In the genomic region with DNA sequence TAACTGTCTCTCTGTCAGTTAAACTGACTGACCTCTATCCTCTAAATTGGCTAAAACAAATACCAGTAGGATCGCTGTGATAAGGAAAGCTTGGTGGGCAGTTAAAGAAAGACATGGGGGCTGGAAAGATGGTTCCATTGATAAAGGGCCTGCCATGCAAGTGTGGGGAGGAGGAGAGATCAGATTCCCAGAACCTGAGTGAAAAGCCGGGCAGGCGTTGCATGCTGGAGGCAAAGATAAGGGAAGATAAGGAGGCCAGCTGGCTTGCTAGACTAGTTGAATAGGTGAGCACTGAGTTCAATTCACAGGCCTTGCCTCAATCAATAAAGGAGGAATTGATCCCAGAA, we compare ENCODE assay signal across 18 mouse cellular contexts.
DNase-seq lines count a peak whose midpoint lies in the region; ATAC-seq and TF ChIP-seq lines count a peak whose summit lies in the region.
"Had no signal": no experiment of that assay in that cellular context is flagged by ENCODE, and none has a peak within 500 bp of the region (broad histone marks: within the 10 kb centered on the region; RNA-seq: fewer than 3 reads in every experiment).

No protein-coding gene starts in this region.

- H3K4me1 ChIP-seq in heart, embryonic 11.5 days (ENCODE audit: control insufficient read depth, insufficient read depth, low read length) = peaks cover 23% of the 10 kb centered on the region
- peaks cover 1% of the 10 kb centered on the region; the same call in 1 of the 2 replicates for H3K4me1 ChIP-seq in heart, adult 2 months (ENCODE audit: control insufficient read depth, insufficient read depth, low read length)
- peaks cover 70% of the 10 kb centered on the region for H3K4me1 ChIP-seq in G1E (ENCODE audit: insufficient read depth, low read depth, low read length)
- H3K4me1 ChIP-seq in intestine, embryonic 16.5 days (ENCODE audit: control insufficient read depth, insufficient read depth, low read length) = peaks cover 6% of the 10 kb centered on the region; the same call in 1 of the 2 replicates
- H3K4me1 ChIP-seq in liver, embryonic 16.5 days (ENCODE audit: control insufficient read depth, low read depth, low read length) = peaks cover 28% of the 10 kb centered on the region
- H3K4me1 ChIP-seq in forebrain, embryonic 13.5 days = peaks cover 11% of the 10 kb centered on the region
- H3K4me1 ChIP-seq: limb, embryonic 12.5 days; lung, embryonic 15.5 days had no signal

- intact Hi-C loops in heart, adult 2 months (cut with DNase I) = no loop called here

- no peak for DNase-seq in heart, adult 2 months
- peak; percentile 26 for DNase-seq in G1E (ENCODE audit: low spot score)
- DNase-seq: adrenal gland, postnatal 25 days; cerebellum, adult 2 months; cerebellum, postnatal 36 days; heart, postnatal 4 days; kidney, postnatal 36 days; lung, postnatal 4 days; right cerebral cortex, adult 18-20 months; thymus, postnatal 14 days had no signal

- H3K9me3 ChIP-seq in heart, embryonic 11.5 days (replicated peaks; ENCODE audit: control insufficient read depth, low read length) = no peaks in the 10 kb centered on the region
- no peaks in the 10 kb centered on the region for H3K9me3 ChIP-seq in G1E (replicated peaks)
- H3K9me3 ChIP-seq in intestine, embryonic 16.5 days (ENCODE audit: control insufficient read depth, low read length) = no peaks in the 10 kb centered on the region
- no peaks in the 10 kb centered on the region for H3K9me3 ChIP-seq in liver, embryonic 16.5 days (replicated peaks; ENCODE audit: control insufficient read depth, low read length)
- no peaks in the 10 kb centered on the region for H3K9me3 ChIP-seq in forebrain, embryonic 13.5 days (replicated peaks)
- H3K9me3 ChIP-seq: limb, embryonic 12.5 days; lung, embryonic 15.5 days; midbrain, embryonic 10.5 days had no signal

- peak; percentile 23; the same call in 1 of the 2 replicates for ATAC-seq in heart, embryonic 11.5 days (replicated peaks; ENCODE audit: insufficient number of reproducible peaks, low FRiP score, low TSS enrichment)
- ATAC-seq in G1E (ENCODE audit: extremely low read depth, insufficient number of reproducible peaks, low FRiP score, poor library complexity, severe bottlenecking) = peak; percentile 78
- ATAC-seq in intestine, embryonic 16.5 days = peak; percentile 56; the same call in 1 of the 2 replicates
- ATAC-seq in liver, embryonic 16.5 days (ENCODE audit: low read depth) = peak; percentile 71
- no peak for ATAC-seq in inflammation-experienced regulatory T-cells, adult 6 months
- ATAC-seq in forebrain, embryonic 13.5 days = no peak

- TF ChIP-seq CTCF in heart, adult 2 months (IDR thresholded peaks at IDR 0.05) = no peak
- TF ChIP-seq CTCF in G1E (IDR thresholded peaks at IDR 0.05; ENCODE audit: low read depth, low read length) = no peak

- no peak overlapping the region for H3K9ac ChIP-seq in heart, embryonic 11.5 days (ENCODE audit: low read depth, low read length)
- H3K9ac ChIP-seq in heart, adult 2 months (ENCODE audit: low read depth, low read length) = no peak overlapping the region
- no peak overlapping the region for H3K9ac ChIP-seq in intestine, embryonic 16.5 days (ENCODE audit: low read depth, low read length)
- no peak overlapping the region for H3K9ac ChIP-seq in liver, embryonic 16.5 days (ENCODE audit: low read depth, low read length)
- no peak overlapping the region for H3K9ac ChIP-seq in forebrain, embryonic 13.5 days
- H3K9ac ChIP-seq: limb, embryonic 12.5 days; lung, embryonic 15.5 days had no signal

- no peak overlapping the region for H3K27ac ChIP-seq in heart, embryonic 11.5 days (ENCODE audit: low read depth, low read length)
- H3K27ac ChIP-seq in heart, adult 2 months = no peak overlapping the region
- no peak overlapping the region for H3K27ac ChIP-seq in intestine, embryonic 16.5 days (ENCODE audit: low read length)
- H3K27ac ChIP-seq in liver, embryonic 16.5 days (ENCODE audit: low read length) = peak overlapping the region; percentile 69
- H3K27ac ChIP-seq in forebrain, embryonic 13.5 days = no peak overlapping the region
- H3K27ac ChIP-seq: limb, embryonic 12.5 days; lung, embryonic 15.5 days; midbrain, embryonic 10.5 days had no signal

- no peak overlapping the region for H3K4me2 ChIP-seq in heart, embryonic 11.5 days
- no peak overlapping the region; the same call in 1 of the 2 replicates for H3K4me2 ChIP-seq in intestine, embryonic 16.5 days (ENCODE audit: low read depth, low read length)
- H3K4me2 ChIP-seq in liver, embryonic 16.5 days (ENCODE audit: low read depth, low read length) = peak overlapping the region; percentile 35
- no peak overlapping the region for H3K4me2 ChIP-seq in forebrain, embryonic 13.5 days
- H3K4me2 ChIP-seq: limb, embryonic 12.5 days; lung, embryonic 15.5 days had no signal

- 24% methylated on average over 3 of the region's 3 CpGs for WGBS in heart, embryonic 11.5 days (ENCODE audit: insufficient replicate concordance)
- WGBS in heart, adult 2 months = 66% methylated on average over 3 of the region's 3 CpGs
- WGBS in intestine, embryonic 16.5 days = 51% methylated on average over 3 of the region's 3 CpGs
- 15% methylated on average over 3 of the region's 3 CpGs for WGBS in liver, embryonic 16.5 days (ENCODE audit: insufficient replicate concordance)
- WGBS in forebrain, embryonic 13.5 days = 67% methylated on average over 3 of the region's 3 CpGs

- H3K4me3 ChIP-seq in heart, embryonic 11.5 days (ENCODE audit: low read depth, low read length) = no peak overlapping the region
- no peak overlapping the region for H3K4me3 ChIP-seq in heart, adult 2 months
- H3K4me3 ChIP-seq in G1E (ENCODE audit: low read depth, low read length) = no peak overlapping the region; the same call in 1 of the 2 replicates
- H3K4me3 ChIP-seq in intestine, embryonic 16.5 days (ENCODE audit: low read length) = no peak overlapping the region
- H3K4me3 ChIP-seq in liver, embryonic 16.5 days (ENCODE audit: low read depth, low read length) = no peak overlapping the region
- no peak overlapping the region for H3K4me3 ChIP-seq in forebrain, embryonic 13.5 days
- H3K4me3 ChIP-seq: limb, embryonic 12.5 days; lung, embryonic 15.5 days; midbrain, embryonic 10.5 days had no signal

- H3K79me2 ChIP-seq in heart, adult 2 months (replicated peaks; ENCODE audit: control insufficient read depth, insufficient read depth, low read length) = no peaks in the 10 kb centered on the region

- H3K27me3 ChIP-seq in heart, embryonic 11.5 days (ENCODE audit: control insufficient read depth, insufficient read depth, low read length) = no peaks in the 10 kb centered on the region
- H3K27me3 ChIP-seq in heart, adult 2 months (ENCODE audit: control insufficient read depth, insufficient read depth, low read length) = no peaks in the 10 kb centered on the region
- no peaks in the 10 kb centered on the region for H3K27me3 ChIP-seq in G1E (ENCODE audit: insufficient read depth, low read length)
- no peaks in the 10 kb centered on the region for H3K27me3 ChIP-seq in intestine, embryonic 16.5 days (replicated peaks; ENCODE audit: control insufficient read depth, insufficient read depth, low read length)
- no peaks in the 10 kb centered on the region for H3K27me3 ChIP-seq in liver, embryonic 16.5 days (ENCODE audit: control insufficient read depth, insufficient read depth, low read depth, low read length)
- H3K27me3 ChIP-seq in forebrain, embryonic 13.5 days = no peaks in the 10 kb centered on the region
- H3K27me3 ChIP-seq: limb, embryonic 12.5 days; lung, embryonic 15.5 days had no signal

- TF ChIP-seq POLR2A in heart, adult 2 months (IDR thresholded peaks at IDR 0.05; ENCODE audit: insufficient read depth, low read depth, low read length) = no peak

- no peak for TF ChIP-seq EP300 in heart, adult 2 months (IDR thresholded peaks at IDR 0.05; ENCODE audit: insufficient read depth, low read depth, low read length)

- H3K36me3 ChIP-seq in heart, embryonic 11.5 days (ENCODE audit: control insufficient read depth, insufficient read depth, low read length) = no peaks in the 10 kb centered on the region
- H3K36me3 ChIP-seq in heart, adult 2 months (ENCODE audit: control insufficient read depth, insufficient read depth, low read length) = no peaks in the 10 kb centered on the region
- H3K36me3 ChIP-seq in G1E (replicated peaks) = no peaks in the 10 kb centered on the region
- H3K36me3 ChIP-seq in intestine, embryonic 16.5 days (ENCODE audit: control insufficient read depth, insufficient read depth, low read length) = no peaks in the 10 kb centered on the region
- H3K36me3 ChIP-seq in liver, embryonic 16.5 days (ENCODE audit: control insufficient read depth, insufficient read depth) = no peaks in the 10 kb centered on the region
- H3K36me3 ChIP-seq in forebrain, embryonic 13.5 days (ENCODE audit: poor library complexity, severe bottlenecking) = no peaks in the 10 kb centered on the region
- H3K36me3 ChIP-seq: limb, embryonic 12.5 days; lung, embryonic 15.5 days; midbrain, embryonic 10.5 days had no signal

Comparison
In these comparisons a context has a peak if more than half of its experiments do, and no peak if none do; other contexts are left out.
1. ATAC-seq: peak in heart, embryonic 11.5 days (single experiment), G1E (single experiment), intestine, embryonic 16.5 days (single experiment) and liver, embryonic 16.5 days (single experiment); none in inflammation-experienced regulatory T-cells, adult 6 months (single experiment) and forebrain, embryonic 13.5 days (single experiment).